Comparison of ENCODE assay signal across 8 mouse cellular contexts in the genomic region with DNA sequence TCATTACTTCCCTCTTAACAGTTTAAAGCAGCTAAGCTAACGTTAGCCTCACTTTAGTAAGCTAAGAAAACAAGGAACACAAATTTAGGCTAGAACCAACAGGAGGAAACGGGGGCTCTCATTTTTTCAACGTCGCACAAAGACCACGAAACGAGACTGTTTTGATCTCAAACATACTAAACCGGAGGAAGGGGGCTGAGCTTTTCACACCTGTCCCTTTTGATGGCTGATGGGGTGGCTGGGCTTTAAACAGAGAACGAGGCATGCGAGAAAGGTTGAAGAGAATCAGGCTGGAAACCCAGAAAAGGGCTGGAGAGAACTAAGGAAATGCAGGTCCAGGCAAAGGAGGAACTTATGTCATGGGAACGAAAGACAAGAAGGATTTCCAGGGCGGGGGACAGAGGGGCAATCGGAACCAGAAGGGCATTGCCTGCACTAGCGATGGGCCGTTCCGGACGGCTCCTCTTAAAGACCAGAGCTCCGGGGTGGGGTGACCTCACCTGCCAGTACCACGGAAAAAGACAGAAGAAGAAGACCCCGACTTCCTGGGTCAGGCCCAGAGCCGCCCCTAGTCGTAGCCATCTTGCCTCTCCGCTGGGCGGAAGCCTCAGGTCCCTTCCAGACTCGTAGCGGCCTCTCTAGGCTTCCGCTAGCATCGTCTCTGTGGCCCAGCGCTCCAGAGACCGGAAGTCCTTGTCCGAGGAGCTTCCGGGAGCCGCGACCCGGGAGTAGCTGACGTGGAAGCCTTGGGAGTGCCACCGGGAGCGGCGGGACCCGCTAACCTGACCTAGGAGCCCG. TPM values are rescaled to one million over a fixed set of nuclear protein-coding genes. Genes with fewer than 3 reads are reported as not detected.
DNase-seq lines count a peak whose midpoint lies in the region; ATAC-seq lines count a peak whose summit lies in the region.

Gene Copa, plus strand, starts transcription at position 429 of the 798 bp plus-strand sequence.
Gene Ncstn, minus strand, starts transcription at position 695 of the 798 bp plus-strand sequence.

- under 1% methylated on average over 38 of the region's 40 CpGs for WGBS in hindbrain, embryonic 11.5 days

- DNase-seq in Muller cell, postnatal 12 days (ENCODE audit: inconsistent ontology term) = peak; percentile 94
- DNase-seq in cerebellum, adult 9-11 months = peak; percentile 93
- DNase-seq in frontal cortex, adult 2 months (ENCODE audit: extremely low spot score in 1 of 2, low spot score in 1 of 2) = peak; percentile 89 to 97
- peak; percentile 96 for DNase-seq in hindbrain, embryonic 11.5 days (ENCODE audit: low spot score)
- peak; percentile 91 to 94 for DNase-seq in layer of hippocampus, postnatal 10 days (ENCODE audit: low spot score in 2 of 2)
- DNase-seq in lung, postnatal 10 days = peak; percentile 95
- DNase-seq in ovary, postnatal 36 days (ENCODE audit: low spot score) = peak; percentile 91
- DNase-seq in thymus, postnatal 25 days = peak; percentile 91

- H3K27ac ChIP-seq in hindbrain, embryonic 11.5 days (ENCODE audit: low read depth, low read length) = peak within 1 kb of the TSS; percentile 83

- H3K9me3 ChIP-seq in hindbrain, embryonic 11.5 days (ENCODE audit: control insufficient read depth, low read length) = no peaks in the 10 kb centered on the region

- no peaks in the 10 kb centered on the region for H3K27me3 ChIP-seq in hindbrain, embryonic 11.5 days (ENCODE audit: control insufficient read depth, insufficient read depth, low read length)

- H3K4me3 ChIP-seq in hindbrain, embryonic 11.5 days (ENCODE audit: low read depth, low read length) = peak within 1 kb of the TSS; percentile 77

- H3K4me2 ChIP-seq in hindbrain, embryonic 11.5 days (replicated peaks; ENCODE audit: low read depth, low read length) = peak within 1 kb of the TSS; percentile 56

- peak; percentile 98 for ATAC-seq in hindbrain, embryonic 11.5 days (ENCODE audit: low FRiP score)

- H3K9ac ChIP-seq in hindbrain, embryonic 11.5 days (ENCODE audit: low read depth, low read length) = peak within 1 kb of the TSS; percentile 92

- H3K4me1 ChIP-seq in hindbrain, embryonic 11.5 days (replicated peaks; ENCODE audit: control insufficient read depth, insufficient read depth, low read length) = no peaks in the 10 kb centered on the region

- H3K36me3 ChIP-seq in hindbrain, embryonic 11.5 days (ENCODE audit: control insufficient read depth, insufficient read depth, low read length) = peaks cover 3% of the 10 kb centered on the region; the same call in 1 of the 2 replicates

RNA-seq across cellular contexts. Expression of gene Copa, which starts in this region (rescaled TPM):
- 114 and 122 TPM in 2 replicates for polyA plus RNA-seq in frontal cortex, adult 2 months (2012; rRNA removed)
- 154 and 191 TPM in 2 replicates for polyA plus RNA-seq in hindbrain, embryonic 11.5 days (2014; fragmentation: Nextera tagmentation; extraction: Ambion mirVana)
- 100 to 1,000 TPM; 165 TPM for total RNA-seq in layer of hippocampus, postnatal 10 days (2021)

RNA-seq across cellular contexts. Expression of gene Ncstn, which starts in this region (rescaled TPM):
- polyA plus RNA-seq in frontal cortex, adult 2 months (2012; rRNA removed) = 82.6 and 88.1 TPM in 2 replicates
- 120 and 121 TPM in 2 replicates for polyA plus RNA-seq in hindbrain, embryonic 11.5 days (2014; fragmentation: Nextera tagmentation; extraction: Ambion mirVana)
- 10 to 100 TPM; 72.0 to 79.4 TPM for total RNA-seq in layer of hippocampus, postnatal 10 days (2021)

Comparison
In these comparisons a context has a peak if more than half of its experiments do, and no peak if none do; other contexts are left out.
1. Peak in every context shown above with its lines: DNase-seq, ATAC-seq, H3K4me3 ChIP-seq and H3K27ac ChIP-seq.